Mouse (Mus musculus): ENCODE data around the gene Nisch. TPM values are rescaled to one million over a fixed set of nuclear protein-coding genes. Genes with fewer than 3 reads are reported as not detected.

The Nisch gene
- polyA plus RNA-seq, 1 experiment from 2014 or later, result 389 TPM

GRCm38 (mm10) chr14:31171386-31171785, 45.4 kb downstream of the Nisch start:
- Histone ChIP-seq H3K9ac (replicated peaks; ENCODE audit: low read depth, low read length) (no peak overlapping the region), H3K36me3 (ENCODE audit: control insufficient read depth, insufficient read depth) (peaks cover 52% of the 10 kb centered on the region), H3K9me3 (ENCODE audit: control insufficient read depth, low read length) (no peaks in the 10 kb centered on the region), H3K4me2 (ENCODE audit: low read length) (no peak overlapping the region), H3K27me3 (replicated peaks; ENCODE audit: control insufficient read depth, insufficient read depth, low read length) (no peaks in the 10 kb centered on the region), H3K4me3 (replicated peaks; ENCODE audit: low read length) (no peak overlapping the region), H3K27ac (ENCODE audit: low read length) (peak overlapping the region; percentile 24; the same call in 1 of the 2 replicates), H3K4me1 (replicated peaks; ENCODE audit: control insufficient read depth, insufficient read depth, low read length) (peaks cover 4% of the 10 kb centered on the region)
- 76% methylated on average over 11 of the region's 11 CpGs for WGBS
- 0 out of 2 replicates have a peak, but pooled peaks have one; percentile 5 for ATAC-seq

- no peaks in the 10 kb centered on the region for H3K9me3 ChIP-seq (ENCODE audit: control insufficient read depth, low read length)
- 84% methylated on average over 13 of the region's 13 CpGs for WGBS
- H3K27ac ChIP-seq (ENCODE audit: low read length), result peak overlapping the region; percentile 24; the same call in 1 of the 2 replicates
- peaks cover 4% of the 10 kb centered on the region for H3K4me1 ChIP-seq (replicated peaks; ENCODE audit: control insufficient read depth, insufficient read depth, low read length)
- no peak overlapping the region for H3K4me2 ChIP-seq (ENCODE audit: low read length)
- H3K4me3 ChIP-seq (replicated peaks; ENCODE audit: low read length), result no peak overlapping the region
- H3K27me3 ChIP-seq (replicated peaks; ENCODE audit: control insufficient read depth, insufficient read depth, low read length), result no peaks in the 10 kb centered on the region
- ATAC-seq, result no peak
- H3K9ac ChIP-seq (replicated peaks; ENCODE audit: low read depth, low read length), result no peak overlapping the region
- peaks cover 47% of the 10 kb centered on the region for H3K36me3 ChIP-seq (ENCODE audit: control insufficient read depth, insufficient read depth)
Observed at GRCm38 (mm10) chr14:31170963-31171362, 45.8 kb downstream of the Nisch start.

- Histone ChIP-seq H3K9me3 (ENCODE audit: control insufficient read depth, low read length) (no peaks in the 10 kb centered on the region), H3K36me3 (ENCODE audit: control insufficient read depth, insufficient read depth) (peaks cover 40% of the 10 kb centered on the region), H3K4me1 (replicated peaks; ENCODE audit: control insufficient read depth, insufficient read depth, low read length) (peaks cover 9% of the 10 kb centered on the region), H3K27me3 (replicated peaks; ENCODE audit: control insufficient read depth, insufficient read depth, low read length) (no peaks in the 10 kb centered on the region), H3K4me2 (ENCODE audit: low read length) (no peak overlapping the region), H3K4me3 (replicated peaks; ENCODE audit: low read length) (no peak overlapping the region), H3K9ac (replicated peaks; ENCODE audit: low read depth, low read length) (no peak overlapping the region), H3K27ac (ENCODE audit: low read length) (no peak overlapping the region)
- WGBS, result 79% methylated on average over 6 of the region's 6 CpGs
- ATAC-seq, result no peak
Observed at GRCm38 (mm10) chr14:31169508-31169907, 47.2 kb downstream of the Nisch start.

- H3K27me3 ChIP-seq (replicated peaks; ENCODE audit: control insufficient read depth, insufficient read depth, low read length), result no peaks in the 10 kb centered on the region
- H3K9me3 ChIP-seq (ENCODE audit: control insufficient read depth, low read length), result no peaks in the 10 kb centered on the region
- no peak within 1 kb of the TSS for H3K4me3 ChIP-seq (replicated peaks; ENCODE audit: low read length)
- peaks cover 32% of the 10 kb centered on the region for H3K36me3 ChIP-seq (ENCODE audit: control insufficient read depth, insufficient read depth)
- H3K4me2 ChIP-seq (ENCODE audit: low read length), result no peak within 1 kb of the TSS
- no peak for ATAC-seq
- H3K4me1 ChIP-seq (replicated peaks; ENCODE audit: control insufficient read depth, insufficient read depth, low read length), result peaks cover 9% of the 10 kb centered on the region
- no peak within 1 kb of the TSS; the same call in 1 of the 2 replicates for H3K27ac ChIP-seq (ENCODE audit: low read length)
- H3K9ac ChIP-seq (replicated peaks; ENCODE audit: low read depth, low read length), result no peak within 1 kb of the TSS
- 61% methylated on average over 10 of the region's 10 CpGs for WGBS
Observed at GRCm38 (mm10) chr14:31168425-31168824, 48.3 kb downstream of the Nisch start, which contains the start of gene Stab1. TSS of gene Stab1 (minus strand) at chr14:31168641.

GRCm38 (mm10) chr14:31166827-31167226, 49.9 kb downstream of the Nisch start:
- Histone ChIP-seq H3K27ac (ENCODE audit: low read length) (no peak overlapping the region), H3K9ac (replicated peaks; ENCODE audit: low read depth, low read length) (no peak overlapping the region), H3K4me2 (ENCODE audit: low read length) (no peak overlapping the region), H3K4me1 (replicated peaks; ENCODE audit: control insufficient read depth, insufficient read depth, low read length) (peaks cover 9% of the 10 kb centered on the region), H3K9me3 (ENCODE audit: control insufficient read depth, low read length) (no peaks in the 10 kb centered on the region), H3K36me3 (ENCODE audit: control insufficient read depth, insufficient read depth) (peaks cover 18% of the 10 kb centered on the region), H3K4me3 (replicated peaks; ENCODE audit: low read length) (no peak overlapping the region), H3K27me3 (replicated peaks; ENCODE audit: control insufficient read depth, insufficient read depth, low read length) (no peaks in the 10 kb centered on the region)
- WGBS, result 45% methylated on average over 9 of the region's 9 CpGs
- ATAC-seq, result no peak

- Histone ChIP-seq H3K9me3 (ENCODE audit: control insufficient read depth, low read length) (no peaks in the 10 kb centered on the region), H3K4me2 (ENCODE audit: low read length) (no peak overlapping the region), H3K27me3 (replicated peaks; ENCODE audit: control insufficient read depth, insufficient read depth, low read length) (no peaks in the 10 kb centered on the region), H3K27ac (ENCODE audit: low read length) (no peak overlapping the region), H3K4me3 (replicated peaks; ENCODE audit: low read length) (no peak overlapping the region), H3K4me1 (replicated peaks; ENCODE audit: control insufficient read depth, insufficient read depth, low read length) (peaks cover 9% of the 10 kb centered on the region), H3K36me3 (ENCODE audit: control insufficient read depth, insufficient read depth) (peaks cover 11% of the 10 kb centered on the region), H3K9ac (replicated peaks; ENCODE audit: low read depth, low read length) (no peak overlapping the region)
- WGBS, result 73% methylated on average over 10 of the region's 10 CpGs
- ATAC-seq, result no peak
Observed at GRCm38 (mm10) chr14:31165991-31166630, 50.6 kb downstream of the Nisch start.

GRCm38 (mm10) chr14:31165458-31165857, 51.3 kb downstream of the Nisch start:
- 49% methylated on average over 7 of the region's 7 CpGs for WGBS
- Histone ChIP-seq H3K4me2 (ENCODE audit: low read length) (no peak overlapping the region), H3K27ac (ENCODE audit: low read length) (no peak overlapping the region), H3K36me3 (ENCODE audit: control insufficient read depth, insufficient read depth) (peaks cover 4% of the 10 kb centered on the region), H3K27me3 (replicated peaks; ENCODE audit: control insufficient read depth, insufficient read depth, low read length) (no peaks in the 10 kb centered on the region), H3K9ac (replicated peaks; ENCODE audit: low read depth, low read length) (no peak overlapping the region), H3K9me3 (ENCODE audit: control insufficient read depth, low read length) (no peaks in the 10 kb centered on the region), H3K4me1 (replicated peaks; ENCODE audit: control insufficient read depth, insufficient read depth, low read length) (peaks cover 9% of the 10 kb centered on the region), H3K4me3 (replicated peaks; ENCODE audit: low read length) (no peak overlapping the region)
- no peak for ATAC-seq

GRCm38 (mm10) chr14:31165010-31165409, 51.7 kb downstream of the Nisch start:
- Histone ChIP-seq H3K36me3 (ENCODE audit: control insufficient read depth, insufficient read depth) (peaks cover 2% of the 10 kb centered on the region; the same call in 1 of the 2 replicates), H3K9me3 (ENCODE audit: control insufficient read depth, low read length) (no peaks in the 10 kb centered on the region), H3K27me3 (replicated peaks; ENCODE audit: control insufficient read depth, insufficient read depth, low read length) (no peaks in the 10 kb centered on the region), H3K27ac (ENCODE audit: low read length) (no peak overlapping the region), H3K9ac (replicated peaks; ENCODE audit: low read depth, low read length) (no peak overlapping the region), H3K4me3 (replicated peaks; ENCODE audit: low read length) (no peak overlapping the region), H3K4me2 (ENCODE audit: low read length) (no peak overlapping the region), H3K4me1 (replicated peaks; ENCODE audit: control insufficient read depth, insufficient read depth, low read length) (peaks cover 9% of the 10 kb centered on the region)
- ATAC-seq, result no peak
- WGBS, result 64% methylated on average over 2 of the region's 2 CpGs

GRCm38 (mm10) chr14:31164067-31164466, 52.7 kb downstream of the Nisch start:
- Histone ChIP-seq H3K4me2 (ENCODE audit: low read length) (no peak overlapping the region), H3K4me3 (replicated peaks; ENCODE audit: low read length) (no peak overlapping the region), H3K36me3 (ENCODE audit: control insufficient read depth, insufficient read depth) (no peaks in the 10 kb centered on the region), H3K27ac (ENCODE audit: low read length) (no peak overlapping the region), H3K9me3 (ENCODE audit: control insufficient read depth, low read length) (no peaks in the 10 kb centered on the region), H3K4me1 (replicated peaks; ENCODE audit: control insufficient read depth, insufficient read depth, low read length) (peaks cover 9% of the 10 kb centered on the region), H3K9ac (replicated peaks; ENCODE audit: low read depth, low read length) (no peak overlapping the region), H3K27me3 (replicated peaks; ENCODE audit: control insufficient read depth, insufficient read depth, low read length) (no peaks in the 10 kb centered on the region)
- 67% methylated on average over 8 of the region's 8 CpGs for WGBS
- peak; percentile 46; the same call in 1 of the 2 replicates for ATAC-seq

All from forebrain, embryonic 16.5 days (tissue).